ENCODE assay signal across 8 mouse cellular contexts in the genomic region with DNA sequence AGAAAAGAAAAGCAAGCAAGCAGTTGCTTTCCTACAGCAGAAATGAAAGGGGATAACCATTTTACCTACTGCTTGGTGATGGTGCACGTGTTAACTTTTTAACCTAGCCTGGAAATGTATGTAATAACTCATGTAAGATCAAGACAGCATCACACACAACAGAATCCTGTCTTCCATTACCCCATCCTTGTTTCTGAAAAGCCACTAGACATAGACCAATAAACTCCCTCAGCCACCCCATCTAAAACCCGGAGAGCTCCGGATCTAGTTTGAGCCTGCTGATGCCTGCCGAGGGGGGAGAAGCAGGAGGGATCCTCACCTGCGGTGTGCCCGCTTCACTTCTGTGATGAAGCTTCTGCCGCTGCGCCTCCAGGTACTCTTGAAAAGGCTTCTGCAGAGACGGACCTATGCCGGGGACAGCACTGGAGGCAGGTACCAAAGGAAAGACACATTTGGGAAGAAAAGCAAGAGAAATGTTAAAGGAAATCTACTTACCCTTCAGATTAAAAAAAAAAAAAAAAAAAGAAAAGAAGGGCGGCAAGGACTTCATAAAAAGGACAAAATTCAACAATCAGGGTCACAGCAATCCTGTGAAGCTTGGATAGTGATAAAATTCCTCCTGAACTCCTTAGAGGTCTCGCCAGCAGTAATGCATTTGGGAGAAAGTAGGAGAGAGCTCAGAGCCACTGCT. TPM values are rescaled to one million over a fixed set of nuclear protein-coding genes. Genes with fewer than 3 reads are reported as not detected.
A peak's percentile ranks its signal among the peaks of the same experiment; 100 is the strongest.
DNase-seq lines count a peak whose midpoint lies in the region; ATAC-seq and TF ChIP-seq lines count a peak whose summit lies in the region.

No protein-coding gene starts in this region.

- H3K36me3 ChIP-seq in kidney, postnatal 0 days (ENCODE audit: insufficient read depth, low read length): no peaks in the 10 kb centered on the region
- peaks cover 11% of the 10 kb centered on the region for H3K36me3 ChIP-seq in midbrain, embryonic 13.5 days

- DNase-seq in spleen, adult 12 weeks (ENCODE audit: low spot score): peak; percentile 53
- DNase-seq in spleen, postnatal 14 days (ENCODE audit: low spot score in 2 of 2): no peak
- DNase-seq in kidney, postnatal 0 days (ENCODE audit: low spot score): peak; percentile 34
- DNase-seq in cerebellum, adult 11 months: no peak
- DNase-seq in cerebellum, adult 11-12 months: no peak
- DNase-seq in right cerebral cortex, postnatal 4 days: no peak

- WGBS in kidney, postnatal 0 days: 11% methylated on average over 12 of the region's 12 CpGs
- 26% methylated on average over 12 of the region's 12 CpGs for WGBS in midbrain, embryonic 13.5 days

- H3K4me1 ChIP-seq in kidney, postnatal 0 days (replicated peaks; ENCODE audit: insufficient read depth, low read length): no peaks in the 10 kb centered on the region
- H3K4me1 ChIP-seq in midbrain, embryonic 13.5 days (replicated peaks): peaks cover 14% of the 10 kb centered on the region

- peak overlapping the region; percentile 50 for H3K4me2 ChIP-seq in kidney, postnatal 0 days (ENCODE audit: low read length)
- H3K4me2 ChIP-seq in midbrain, embryonic 13.5 days (replicated peaks): peak overlapping the region; percentile 5; the same call in 1 of the 2 replicates

- TF ChIP-seq CTCF in kidney, postnatal 0 days (IDR thresholded peaks at IDR 0.05; ENCODE audit: low read depth): no peak

- H3K4me3 ChIP-seq in kidney, postnatal 0 days (replicated peaks; ENCODE audit: low read depth, low read length): peak overlapping the region; percentile 36
- H3K4me3 ChIP-seq in midbrain, embryonic 13.5 days (replicated peaks): no peak overlapping the region

- H3K9me3 ChIP-seq in kidney, postnatal 0 days (replicated peaks; ENCODE audit: low read length): no peaks in the 10 kb centered on the region
- no peaks in the 10 kb centered on the region for H3K9me3 ChIP-seq in midbrain, embryonic 13.5 days

- H3K27ac ChIP-seq in kidney, postnatal 0 days: peak overlapping the region; percentile 75
- no peak overlapping the region for H3K27ac ChIP-seq in midbrain, embryonic 13.5 days

- peak overlapping the region; percentile 62 for H3K9ac ChIP-seq in kidney, postnatal 0 days (ENCODE audit: low read depth, low read length)
- no peak overlapping the region for H3K9ac ChIP-seq in midbrain, embryonic 13.5 days (replicated peaks)

- ATAC-seq in erythroblast, adult 5-6 weeks (replicated peaks; ENCODE audit: low FRiP score, poor library complexity, severe bottlenecking): peak; percentile 42; the same call in 1 of the 2 replicates
- ATAC-seq in kidney, postnatal 0 days (replicated peaks; ENCODE audit: low FRiP score, low read depth): no peak
- ATAC-seq in midbrain, embryonic 13.5 days: no peak

- no peaks in the 10 kb centered on the region for H3K27me3 ChIP-seq in kidney, postnatal 0 days (ENCODE audit: insufficient read depth, low read length)
- no peaks in the 10 kb centered on the region for H3K27me3 ChIP-seq in midbrain, embryonic 13.5 days

RNA-seq across cellular contexts. Expression of gene Tubd1, which starts 41.5 kb away (rescaled TPM):
- 0.77 and 8.8 TPM in 2 replicates for total RNA-seq in erythroblast, adult 5-6 weeks (2015; ENCODE audit: low replicate concordance)
- 2.6 and 5.4 TPM in 2 replicates for total RNA-seq in erythroblast, adult 5-6 weeks (2017; ENCODE audit: low replicate concordance)
- polyA plus RNA-seq in kidney, postnatal 0 days (2015; fragmentation: Nextera tagmentation; extraction: Ambion mirVana): 8.4 and 8.5 TPM in 2 replicates
- polyA plus RNA-seq in midbrain, embryonic 13.5 days (2015; fragmentation: Nextera tagmentation; extraction: Ambion mirVana): 6.2 and 7.9 TPM in 2 replicates

RNA-seq across cellular contexts. Expression of gene Rps6kb1, which starts 41.7 kb away (rescaled TPM):
- total RNA-seq in erythroblast, adult 5-6 weeks (2015; ENCODE audit: low replicate concordance): 7.5 and 12.7 TPM in 2 replicates
- total RNA-seq in erythroblast, adult 5-6 weeks (2017; ENCODE audit: low replicate concordance): 20.2 and 24.7 TPM in 2 replicates
- 50.8 and 55.8 TPM in 2 replicates for polyA plus RNA-seq in kidney, postnatal 0 days (2015; fragmentation: Nextera tagmentation; extraction: Ambion mirVana)
- polyA plus RNA-seq in midbrain, embryonic 13.5 days (2015; fragmentation: Nextera tagmentation; extraction: Ambion mirVana): 56.9 and 63.2 TPM in 2 replicates

Comparison
In these comparisons a context has a peak if more than half of its experiments do, and no peak if none do; other contexts are left out.
1. DNase-seq: peak in spleen, adult 12 weeks (single experiment) and kidney, postnatal 0 days (single experiment); none in spleen, postnatal 14 days (0 of 2), cerebellum, adult 11 months (single experiment), cerebellum, adult 11-12 months (single experiment) and right cerebral cortex, postnatal 4 days (single experiment).